Mouse (Mus musculus): ENCODE data around the gene 1700012B09Rik. TPM values are rescaled to one million over a fixed set of nuclear protein-coding genes. Genes with fewer than 3 reads are reported as not detected.
A peak's percentile ranks its signal among the peaks of the same experiment; 100 is the strongest.

The 1700012B09Rik gene
- not detected in 2 replicates for polyA plus RNA-seq (2015; fragmentation: Nextera tagmentation; extraction: Ambion mirVana)

- Histone ChIP-seq H3K9ac (no peak within 1 kb of the TSS), H3K4me1 (peaks cover 10% of the 10 kb centered on the region), H3K9me3 (no peaks in the 10 kb centered on the region), H3K4me3 (no peak within 1 kb of the TSS), H3K4me2 (no peak within 1 kb of the TSS), H3K27ac (no peak within 1 kb of the TSS), H3K36me3 (no peaks in the 10 kb centered on the region), H3K27me3 (peaks cover 6% of the 10 kb centered on the region; the same call in 1 of the 2 replicates)
- WGBS = 18% methylated on average over 22 of the region's 23 CpGs
- no peak for ATAC-seq (ENCODE audit: insufficient number of reproducible peaks, low FRiP score, low TSS enrichment, low read depth)
Measured at GRCm38 (mm10) chr9:14770803-14771471, at the start of gene 1700012B09Rik. TSS of gene 1700012B09Rik (minus strand) at chr9:14771030.

GRCm38 (mm10) chr9:14810111-14810510 lies 39.3 kb upstream of the 1700012B09Rik start:
- WGBS = 92% methylated on average over 5 of the region's 5 CpGs
- Histone ChIP-seq H3K27ac (no peak overlapping the region), H3K36me3 (peaks cover 67% of the 10 kb centered on the region), H3K9me3 (no peaks in the 10 kb centered on the region), H3K4me1 (no peaks in the 10 kb centered on the region), H3K4me3 (no peak overlapping the region), H3K27me3 (no peaks in the 10 kb centered on the region), H3K9ac (no peak overlapping the region), H3K4me2 (no peak overlapping the region)
- no peak for ATAC-seq (ENCODE audit: insufficient number of reproducible peaks, low FRiP score, low TSS enrichment, low read depth)

- Histone ChIP-seq H3K27me3 (no peaks in the 10 kb centered on the region), H3K9me3 (no peaks in the 10 kb centered on the region), H3K27ac (no peak overlapping the region), H3K9ac (no peak overlapping the region), H3K4me1 (no peaks in the 10 kb centered on the region), H3K36me3 (peaks cover 68% of the 10 kb centered on the region), H3K4me3 (no peak overlapping the region), H3K4me2 (no peak overlapping the region)
- no peak for ATAC-seq (ENCODE audit: insufficient number of reproducible peaks, low FRiP score, low TSS enrichment, low read depth)
- 95% methylated on average over 1 of the region's 1 CpGs for WGBS
Measured at GRCm38 (mm10) chr9:14806786-14807185, 36.0 kb upstream of the 1700012B09Rik start.

GRCm38 (mm10) chr9:14805714-14806113 lies 34.9 kb upstream of the 1700012B09Rik start:
- no peak overlapping the region for H3K4me2 ChIP-seq
- no peak for ATAC-seq (ENCODE audit: insufficient number of reproducible peaks, low FRiP score, low TSS enrichment, low read depth)
- peaks cover 70% of the 10 kb centered on the region for H3K36me3 ChIP-seq
- H3K9me3 ChIP-seq = no peaks in the 10 kb centered on the region
- no peak overlapping the region for H3K9ac ChIP-seq
- WGBS = 78% methylated on average over 2 of the region's 2 CpGs
- H3K27me3 ChIP-seq = no peaks in the 10 kb centered on the region
- H3K4me1 ChIP-seq = no peaks in the 10 kb centered on the region
- no peak overlapping the region for H3K27ac ChIP-seq
- H3K4me3 ChIP-seq = no peak overlapping the region

GRCm38 (mm10) chr9:14787356-14787755 lies 16.5 kb upstream of the 1700012B09Rik start:
- ATAC-seq (ENCODE audit: insufficient number of reproducible peaks, low FRiP score, low TSS enrichment, low read depth) = no peak
- H3K36me3 ChIP-seq = peaks cover 35% of the 10 kb centered on the region
- H3K27ac ChIP-seq = no peak overlapping the region
- 89% methylated on average over 6 of the region's 6 CpGs for WGBS
- H3K9ac ChIP-seq = no peak overlapping the region
- H3K9me3 ChIP-seq = no peaks in the 10 kb centered on the region
- H3K4me1 ChIP-seq = peaks cover 5% of the 10 kb centered on the region; the same call in 1 of the 2 replicates
- no peak overlapping the region for H3K4me2 ChIP-seq
- H3K27me3 ChIP-seq = no peaks in the 10 kb centered on the region
- H3K4me3 ChIP-seq = no peak overlapping the region

GRCm38 (mm10) chr9:14784039-14785002 lies 13.5 kb upstream of the 1700012B09Rik start, which contains the start of the genes Mre11a and Ankrd49:
TSS of gene Mre11a (plus strand) at chr9:14784654.
TSS of gene Ankrd49 (minus strand) at chr9:14784856.
- ATAC-seq (ENCODE audit: insufficient number of reproducible peaks, low FRiP score, low TSS enrichment, low read depth) = peak; percentile 97
- peaks cover 43% of the 10 kb centered on the region for H3K36me3 ChIP-seq

GRCm38 (mm10) chr9:14778341-14778740 lies 7.5 kb upstream of the 1700012B09Rik start:
- no peaks in the 10 kb centered on the region for H3K4me1 ChIP-seq
- WGBS = 31% methylated on average over 13 of the region's 13 CpGs
- H3K9ac ChIP-seq = no peak overlapping the region
- no peaks in the 10 kb centered on the region for H3K27me3 ChIP-seq
- H3K4me2 ChIP-seq = no peak overlapping the region
- ATAC-seq (ENCODE audit: insufficient number of reproducible peaks, low FRiP score, low TSS enrichment, low read depth) = no peak
- no peak overlapping the region for H3K4me3 ChIP-seq
- H3K9me3 ChIP-seq = no peaks in the 10 kb centered on the region
- no peak overlapping the region for H3K27ac ChIP-seq
- H3K36me3 ChIP-seq = peaks cover 24% of the 10 kb centered on the region

More at GRCm38 (mm10) chr9:14784039-14785002, 13.5 kb upstream of the 1700012B09Rik start, which contains the start of the genes Mre11a and Ankrd49:
- WGBS = under 1% methylated on average over 62 of the region's 62 CpGs
- no peaks in the 10 kb centered on the region for H3K9me3 ChIP-seq
- H3K4me3 ChIP-seq = peak within 1 kb of the TSS; percentile 73
- peak within 1 kb of the TSS; percentile 97 for H3K27ac ChIP-seq
- H3K4me1 ChIP-seq = peaks cover 5% of the 10 kb centered on the region; the same call in 1 of the 2 replicates
- peak within 1 kb of the TSS; percentile 54 for H3K4me2 ChIP-seq
- peak within 1 kb of the TSS; percentile 76 for H3K9ac ChIP-seq
- no peaks in the 10 kb centered on the region for H3K27me3 ChIP-seq

GRCm38 (mm10) chr9:14773813-14774212 lies 3.0 kb upstream of the 1700012B09Rik start:
- 41% methylated on average over 2 of the region's 2 CpGs for WGBS
- Histone ChIP-seq H3K9me3 (no peaks in the 10 kb centered on the region), H3K9ac (no peak overlapping the region), H3K4me1 (peaks cover 10% of the 10 kb centered on the region), H3K36me3 (no peaks in the 10 kb centered on the region), H3K27me3 (peaks cover 5% of the 10 kb centered on the region; the same call in 1 of the 2 replicates), H3K27ac (no peak overlapping the region), H3K4me2 (no peak overlapping the region), H3K4me3 (no peak overlapping the region)
- ATAC-seq (ENCODE audit: insufficient number of reproducible peaks, low FRiP score, low TSS enrichment, low read depth) = no peak

- H3K27me3 ChIP-seq = peaks cover 6% of the 10 kb centered on the region; the same call in 1 of the 2 replicates
Measured at GRCm38 (mm10) chr9:14772074-14772473, 1.2 kb upstream of the 1700012B09Rik start.

GRCm38 (mm10) chr9:14769811-14770210 lies 1.0 kb downstream of the 1700012B09Rik start:
- Histone ChIP-seq H3K9ac (no peak overlapping the region), H3K4me1 (peaks cover 10% of the 10 kb centered on the region), H3K4me3 (no peak overlapping the region), H3K4me2 (no peak overlapping the region), H3K27ac (no peak overlapping the region), H3K27me3 (peaks cover 6% of the 10 kb centered on the region; the same call in 1 of the 2 replicates), H3K36me3 (no peaks in the 10 kb centered on the region), H3K9me3 (no peaks in the 10 kb centered on the region)
- 39% methylated on average over 6 of the region's 6 CpGs for WGBS
- ATAC-seq (ENCODE audit: insufficient number of reproducible peaks, low FRiP score, low TSS enrichment, low read depth) = no peak

More at GRCm38 (mm10) chr9:14772074-14772473, 1.2 kb upstream of the 1700012B09Rik start:
- Histone ChIP-seq H3K9ac (no peak overlapping the region), H3K36me3 (no peaks in the 10 kb centered on the region), H3K27ac (no peak overlapping the region), H3K9me3 (no peaks in the 10 kb centered on the region), H3K4me1 (peaks cover 10% of the 10 kb centered on the region), H3K4me3 (no peak overlapping the region), H3K4me2 (no peak overlapping the region)
- ATAC-seq (ENCODE audit: insufficient number of reproducible peaks, low FRiP score, low TSS enrichment, low read depth) = no peak
- WGBS = 86% methylated on average over 2 of the region's 2 CpGs

- no peaks in the 10 kb centered on the region for H3K9me3 ChIP-seq
- ATAC-seq (ENCODE audit: insufficient number of reproducible peaks, low FRiP score, low TSS enrichment, low read depth) = no peak
- 23% methylated on average over 7 of the region's 7 CpGs for WGBS
- H3K4me1 ChIP-seq = peaks cover 5% of the 10 kb centered on the region; the same call in 1 of the 2 replicates
- no peak overlapping the region for H3K9ac ChIP-seq
- no peak overlapping the region for H3K4me3 ChIP-seq
- peaks cover 8% of the 10 kb centered on the region; the same call in 1 of the 2 replicates for H3K27me3 ChIP-seq
- no peak overlapping the region for H3K4me2 ChIP-seq
- H3K36me3 ChIP-seq = no peaks in the 10 kb centered on the region
- H3K27ac ChIP-seq = no peak overlapping the region
Measured at GRCm38 (mm10) chr9:14764765-14765164, 6.1 kb downstream of the 1700012B09Rik start.

All from limb, embryonic 15.5 days (tissue).